Mouse (Mus musculus): ENCODE measurements around the gene Gm14190.
"Not testable (repeated sequence)": the region's sequence is repeated elsewhere in the genome, so short reads cannot be mapped to it uniquely, and the experiment has no call there.

Gm14190 gene

GRCm38 (mm10) chr11:99690463-99690862 is at the start of gene Gm14190:
Gm14190 (minus strand) TSS chr11:99690740.
- DNase-seq, result no peak

- no peak for DNase-seq
Measured at GRCm38 (mm10) chr11:99734190-99734589, 43.6 kb upstream of the Gm14190 start, which contains the start of gene Gm14180. Gm14180 (minus strand) TSS chr11:99734290.

GRCm38 (mm10) chr11:99724061-99724460 is 33.5 kb upstream of the Gm14190 start:
- DNase-seq, result no peak

GRCm38 (mm10) chr11:99718759-99719158 is 28.2 kb upstream of the Gm14190 start:
- no peak for DNase-seq

- DNase-seq, result not testable (repeated sequence)
Measured at GRCm38 (mm10) chr11:99685235-99685634, 5.3 kb downstream of the Gm14190 start.

GRCm38 (mm10) chr11:99683481-99683880 is 7.1 kb downstream of the Gm14190 start:
- DNase-seq, result no peak

GRCm38 (mm10) chr11:99665860-99666259 is 24.7 kb downstream of the Gm14190 start, which contains the start of gene Krtap4-6:
Krtap4-6 (minus strand) TSS chr11:99665960.
- no peak for DNase-seq

- no peak for DNase-seq
Measured at GRCm38 (mm10) chr11:99662802-99663201, 27.7 kb downstream of the Gm14190 start.

GRCm38 (mm10) chr11:99659256-99659655 is 31.3 kb downstream of the Gm14190 start:
- DNase-seq, result no peak

GRCm38 (mm10) chr11:99658467-99659010 is 32.0 kb downstream of the Gm14190 start, which contains the start of gene Gm11563:
Gm11563 (minus strand) TSS chr11:99658960.
- DNase-seq, result not testable (repeated sequence)

GRCm38 (mm10) chr11:99657051-99657450 is 33.5 kb downstream of the Gm14190 start:
- no peak for DNase-seq

- DNase-seq, result no peak
Measured at GRCm38 (mm10) chr11:99650136-99650535, 40.4 kb downstream of the Gm14190 start, which contains the start of gene Gm11555. Gm11555 (minus strand) TSS chr11:99650236.

- no peak for DNase-seq
Measured at GRCm38 (mm10) chr11:99646444-99646843, 44.1 kb downstream of the Gm14190 start.

GRCm38 (mm10) chr11:99644351-99644750 is 46.2 kb downstream of the Gm14190 start:
- DNase-seq, result no peak

- not testable (repeated sequence) for DNase-seq
Measured at GRCm38 (mm10) chr11:99643635-99644139, 46.9 kb downstream of the Gm14190 start, which contains the start of gene Krtap4-7. Krtap4-7 (minus strand) TSS chr11:99644089.

GRCm38 (mm10) chr11:99640926-99641325 is 49.6 kb downstream of the Gm14190 start:
- DNase-seq, result no peak
